Mouse (Mus musculus) CH12.LX (cell line): Measurements from ENCODE around the gene Ano7. TPM values are rescaled to one million over a fixed set of nuclear protein-coding genes. Genes with fewer than 3 reads are reported as not detected.

Experiments
- DNase-seq: peaks from one replicate; pipeline ENCODE4 v3.0.0-alpha.2; 2013; ENCODE audit errors: extremely low read depth
- H3K27ac ChIP-seq: 2 replicates; pipeline ENCODE4 v1.5.1; 2012; ENCODE audit warnings: low read depth, mild to moderate bottlenecking, control low read depth, moderate library complexity; ENCODE audit not compliant: insufficient read depth
- H3K27me3 ChIP-seq: replicated peaks from 2 replicates; pipeline ENCODE3; 2012; ENCODE audit warnings: inconsistent platforms
- H3K36me3 ChIP-seq, 2 experiments: replicated peaks in 1 of 2; 2 replicates each; pipeline versions ENCODE3 to v1.6.1; 2012; ENCODE audit warnings: inconsistent platforms in 1 of 2, low read length in 1 of 2, mild to moderate bottlenecking in 1 of 2, mixed read lengths in 1 of 2, moderate library complexity in 1 of 2; ENCODE audit not compliant: control insufficient read depth in 1 of 2, insufficient read depth in 1 of 2
- H3K4me1 ChIP-seq, 2 experiments: 2 replicates each; pipeline ENCODE4 v1.6.1; 2012; ENCODE audit warnings: inconsistent platforms in 1 of 2, moderate library complexity in 1 of 2; ENCODE audit not compliant: insufficient read depth in 2 of 2, control insufficient read depth in 1 of 2
- H3K4me2 ChIP-seq: 2 replicates; pipeline ENCODE4 v1.6.1; 2012; ENCODE audit warnings: low read depth, mild to moderate bottlenecking, control low read depth; ENCODE audit not compliant: poor library complexity, insufficient read depth, severe bottlenecking
- H3K4me3 ChIP-seq, 3 experiments: fragments of 150-350 bp in 1 of 3; sonication (generic) in 1 of 3; replicated peaks in 1 of 3; 2 replicates each; pipeline versions ENCODE3 to v1.5.1; 2011 to 2012; ENCODE audit warnings: low read depth in 2 of 3, low read length in 2 of 3, mild to moderate bottlenecking in 2 of 3, moderate library complexity in 2 of 3, control low read depth in 1 of 3, improper control_type of control experiment in 1 of 3, inconsistent platforms in 1 of 3, mixed read lengths in 1 of 3; ENCODE audit not compliant: poor library complexity in 1 of 3
- H3K79me2 ChIP-seq: replicated peaks from 2 replicates; pipeline ENCODE4 v1.6.1; 2012; ENCODE audit warnings: mild to moderate bottlenecking, moderate library complexity; ENCODE audit not compliant: control insufficient read depth, poor library complexity, insufficient read depth, severe bottlenecking; ENCODE audit errors: extremely low read depth
- H3K9ac ChIP-seq: 2 replicates; pipeline ENCODE4 v1.6.1; 2012; ENCODE audit warnings: low read depth, mild to moderate bottlenecking, control low read depth, moderate library complexity; ENCODE audit not compliant: insufficient read depth
- H3K9me3 ChIP-seq: replicated peaks from 2 replicates; pipeline ENCODE3; 2012; ENCODE audit warnings: low read length, inconsistent platforms, mixed read lengths
- CHD1 ChIP-seq: IDR thresholded peaks from 2 replicates; pipeline ENCODE4 v1.6.1; 2012; ENCODE audit warnings: low read depth, low read length, improper control_type of control experiment, inconsistent platforms
- CHD2 ChIP-seq: IDR thresholded peaks from 2 replicates; pipeline ENCODE4 v1.6.1; 2011; ENCODE audit warnings: low read length, improper control_type of control experiment
- E2F4 ChIP-seq: IDR thresholded peaks from 2 replicates; pipeline ENCODE4 v1.6.1; 2011; ENCODE audit warnings: low read depth, low read length, improper control_type of control experiment; ENCODE audit not compliant: insufficient replicate concordance
- ELF1 ChIP-seq: IDR thresholded peaks from 2 replicates; pipeline ENCODE4 v1.6.1; 2014; ENCODE audit warnings: low read depth, mild to moderate bottlenecking, inconsistent platforms, low read length, improper control_type of control experiment
- EP300 ChIP-seq: IDR thresholded peaks from 2 replicates; pipeline ENCODE4 v1.6.1; 2011; ENCODE audit warnings: low read length, improper control_type of control experiment
- GABPA ChIP-seq: IDR thresholded peaks from 2 replicates; pipeline ENCODE4 v1.6.1; 2012; ENCODE audit warnings: low read depth, low read length, improper control_type of control experiment, inconsistent platforms; ENCODE audit not compliant: insufficient replicate concordance
- HCFC1 ChIP-seq: IDR thresholded peaks from 2 replicates; pipeline ENCODE4 v1.6.1; 2012; ENCODE audit warnings: low read depth, mild to moderate bottlenecking, inconsistent platforms, low read length, improper control_type of control experiment
- IRF4 ChIP-seq: IDR thresholded peaks from 2 replicates; pipeline ENCODE4 v1.6.1; 2014; ENCODE audit warnings: low read depth, mild to moderate bottlenecking, inconsistent platforms, low read length, improper control_type of control experiment
- JUN ChIP-seq: IDR thresholded peaks from 2 replicates; pipeline ENCODE4 v1.6.1; 2011; ENCODE audit warnings: low read depth, mild to moderate bottlenecking, low read length, improper control_type of control experiment, moderate library complexity; ENCODE audit not compliant: insufficient read depth
- JUND ChIP-seq: conservative IDR thresholded peaks from 2 replicates; pipeline ENCODE4 v1.6.1; 2011; ENCODE audit warnings: low read depth, low read length, improper control_type of control experiment
- KAT2A ChIP-seq: IDR thresholded peaks from 2 replicates; pipeline ENCODE4 v1.6.1; 2012; ENCODE audit warnings: low read length, improper control_type of control experiment, inconsistent platforms; ENCODE audit not compliant: insufficient replicate concordance
- MAX ChIP-seq: IDR thresholded peaks from 2 replicates; pipeline ENCODE4 v1.6.1; 2011; ENCODE audit warnings: low read length, improper control_type of control experiment
- MAZ ChIP-seq: IDR thresholded peaks from 2 replicates; pipeline ENCODE4 v1.6.1; 2012; ENCODE audit warnings: low read depth, mild to moderate bottlenecking, inconsistent platforms, low read length, improper control_type of control experiment, moderate library complexity
- MEF2A ChIP-seq: IDR thresholded peaks from 2 replicates; pipeline ENCODE4 v1.6.1; 2014; ENCODE audit warnings: low read depth, mild to moderate bottlenecking, inconsistent platforms, low read length, improper control_type of control experiment, borderline replicate concordance
- MXI1 ChIP-seq: IDR thresholded peaks from 2 replicates; pipeline ENCODE4 v1.6.1; 2011; ENCODE audit warnings: mild to moderate bottlenecking, low read depth, low read length, improper control_type of control experiment
- MYC ChIP-seq: IDR thresholded peaks from 2 replicates; pipeline ENCODE4 v1.6.1; 2011; ENCODE audit warnings: low read depth, mild to moderate bottlenecking, improper control_type of control experiment, low read length
- NELFE ChIP-seq: IDR thresholded peaks from 2 replicates; pipeline ENCODE4 v1.6.1; 2011; ENCODE audit warnings: low read depth, low read length, improper control_type of control experiment
- NRF1 ChIP-seq: IDR thresholded peaks from 2 replicates; pipeline ENCODE4 v1.6.1; 2014; ENCODE audit warnings: low read depth, mild to moderate bottlenecking, inconsistent platforms, low read length, improper control_type of control experiment, moderate library complexity
- PAX5 ChIP-seq: IDR thresholded peaks from 2 replicates; pipeline ENCODE4 v1.6.1; 2012; ENCODE audit warnings: low read length, inconsistent platforms, mixed read lengths
- POLR2A ChIP-seq: IDR thresholded peaks from 2 replicates; pipeline ENCODE4 v1.6.1; 2011; ENCODE audit warnings: low read depth, mild to moderate bottlenecking, improper control_type of control experiment, low read length
- RCOR1 ChIP-seq: conservative IDR thresholded peaks from 2 replicates; pipeline ENCODE4 v1.6.1; 2012; ENCODE audit warnings: low read depth, mild to moderate bottlenecking, inconsistent platforms, low read length, improper control_type of control experiment
- SIN3A ChIP-seq: IDR thresholded peaks from 2 replicates; pipeline ENCODE4 v1.6.1; 2012; ENCODE audit warnings: low read length, improper control_type of control experiment, inconsistent platforms
- SMC3 ChIP-seq: IDR thresholded peaks from 2 replicates; pipeline ENCODE4 v1.6.1; 2011; ENCODE audit warnings: low read depth, low read length, improper control_type of control experiment
- TBP ChIP-seq: conservative IDR thresholded peaks from 2 replicates; pipeline ENCODE4 v1.6.1; 2011; ENCODE audit warnings: low read depth, low read length, improper control_type of control experiment
- TCF12 ChIP-seq: IDR thresholded peaks from 2 replicates; pipeline ENCODE4 v1.6.1; 2014; ENCODE audit warnings: low read depth, mild to moderate bottlenecking, inconsistent platforms, low read length, improper control_type of control experiment
- UBTF ChIP-seq: IDR thresholded peaks from 2 replicates; pipeline ENCODE4 v1.6.1; 2012; ENCODE audit warnings: low read depth, mild to moderate bottlenecking, inconsistent platforms, low read length, improper control_type of control experiment, moderate library complexity
- USF1 ChIP-seq: IDR thresholded peaks from 2 replicates; pipeline ENCODE4 v1.6.1; 2014; ENCODE audit warnings: low read depth, mild to moderate bottlenecking, inconsistent platforms, low read length, improper control_type of control experiment
- ZC3H11A ChIP-seq: IDR thresholded peaks from 2 replicates; pipeline ENCODE4 v1.6.1; 2012; ENCODE audit warnings: low read depth, mild to moderate bottlenecking, inconsistent platforms, low read length, improper control_type of control experiment
- ZMIZ1 ChIP-seq: IDR thresholded peaks from 2 replicates; pipeline ENCODE4 v1.6.1; 2012; ENCODE audit warnings: low read depth, mild to moderate bottlenecking, inconsistent platforms, low read length, improper control_type of control experiment
- ZNF384 ChIP-seq: IDR thresholded peaks from 2 replicates; pipeline ENCODE4 v1.6.1; 2012; ENCODE audit warnings: low read depth, low read length, improper control_type of control experiment, inconsistent platforms
- dilution Hi-C: fragments of 300-500 bp; cut with MboI; formaldehyde crosslinking; loops from 2 replicates; pipeline ENCODE4 v1.14.3; 2020; ENCODE audit warnings: low sequenced_read_pairs; ENCODE audit not compliant: extremely low pct_unique_long_range_greater_than_20kb, extremely low pct_ligation_motif_present
- in situ Hi-C: fragments of 300-500 bp; cut with MboI; formaldehyde crosslinking; loops from 3 replicates; pipeline ENCODE4 v1.14.3; 2019; ENCODE audit warnings: low sequenced_read_pairs, low pct_ligation_motif_present, low pct_unique_long_range_greater_than_20kb, mixed read lengths
- polyA plus RNA-seq: library from polyadenylated mRNA; unstranded; fragments of >175 nt; gene quantifications from 2 replicates; pipeline ENCODE4 v1.2.1, GENCODE M21; 2012; ENCODE audit warnings: low read depth; ENCODE audit not compliant: insufficient read length
- total RNA-seq, 2 experiments: library from RNA; depleted of rRNA; stranded (reverse); fragments of 300-350 nt in 1 of 2; fragments of >200 nt in 1 of 2; gene quantifications; 2 replicates each; pipeline ENCODE4 v1.2.3; 2012 to 2014

Gene Ano7
- total and polyA plus RNA-seq, 3 experiments = 0.21 to 0.31 TPM; not detected in 1

DNA sequence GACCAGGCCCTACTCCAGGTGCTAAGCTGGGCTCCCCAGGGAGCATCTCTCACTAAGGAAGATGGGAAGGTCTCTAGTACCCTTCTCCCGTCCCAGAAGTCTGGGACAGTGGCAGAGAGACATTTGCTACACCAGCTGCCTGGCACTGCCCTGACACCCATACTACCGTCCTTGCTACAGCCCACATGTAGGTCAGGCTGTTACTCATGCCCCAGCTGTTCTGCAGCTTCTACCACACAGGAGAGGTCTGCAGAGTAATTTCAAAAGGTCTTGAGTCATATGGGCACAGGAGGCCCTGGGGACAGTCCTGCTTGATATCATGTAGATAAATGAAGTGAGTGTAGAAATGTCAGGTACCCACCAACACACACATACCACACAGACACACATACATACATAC lies 15.2 kb downstream of the Ano7 start:
- peaks cover 5 to 8% of the 10 kb centered on the region in 2 experiments; a peak in 3 of 4 replicates for H3K4me1 ChIP-seq
- no peak overlapping the region for H3K4me2 ChIP-seq
- TF ChIP-seq IRF4 (0 out of 2 replicates have a peak, but pooled peaks have one; percentile 14), SMC3 (no peak)
- H3K9ac ChIP-seq = no peak overlapping the region
- H3K4me3 ChIP-seq = no peak overlapping the region
- no peak overlapping the region for H3K27ac ChIP-seq
- dilution Hi-C loops = no loop called here
- in situ Hi-C loops = no loop called here
- H3K27me3 ChIP-seq = no peaks in the 10 kb centered on the region
- no peaks in the 10 kb centered on the region for H3K79me2 ChIP-seq
- H3K36me3 ChIP-seq = no peaks in the 10 kb centered on the region
- no peak for DNase-seq
- H3K9me3 ChIP-seq = no peaks in the 10 kb centered on the region

- peak overlapping the region; percentile 30; the same call in 1 of the 2 replicates for H3K27ac ChIP-seq
- H3K4me3 ChIP-seq = peak overlapping the region; percentile 50 to 83 (median 53)
- no peaks in the 10 kb centered on the region for H3K79me2 ChIP-seq
- H3K4me1 ChIP-seq = peaks cover 8 to 31% of the 10 kb centered on the region in 2 experiments
- DNase-seq = peak; percentile 63
- H3K9me3 ChIP-seq = peaks cover 3% of the 10 kb centered on the region
- dilution Hi-C loops = no loop called here
- H3K36me3 ChIP-seq = peaks cover 6 to 17% of the 10 kb centered on the region in 2 experiments
- H3K27me3 ChIP-seq = no peaks in the 10 kb centered on the region
- peak overlapping the region; percentile 54 for H3K9ac ChIP-seq
- H3K4me2 ChIP-seq = peak overlapping the region; percentile 92
- in situ Hi-C loops = no loop called here
- TF ChIP-seq ZC3H11A (no peak), USF1 (peak; percentile 77), MAX (peak; percentile 94), JUN (peak; percentile 70), TBP (no peak), CHD2 (no peak), MAZ (no peak), E2F4 (no peak), PAX5 (no peak), MXI1 (peak; percentile 98), MEF2A (peak; percentile 29; the same call in 1 of the 2 replicates), RCOR1 (no peak), NRF1 (0 out of 2 replicates have a peak, but pooled peaks have one; percentile 13), NELFE (peak; percentile 49; the same call in 1 of the 2 replicates), ELF1 (peak; percentile 89), JUND (peak; percentile 70), IRF4 (peak; percentile 41; the same call in 1 of the 2 replicates), MYC (peak; percentile 95), SMC3 (no peak), POLR2A (peak; percentile 55), KAT2A (no peak), ZNF384 (no peak), GABPA (no peak), EP300 (peak; percentile 57), TCF12 (peak; percentile 54; the same call in 1 of the 2 replicates), HCFC1 (peak; percentile 58), CHD1 (no peak), ZMIZ1 (no peak), UBTF (no peak), SIN3A (peak; percentile 83)
These were observed 27.7 kb downstream of the Ano7 start for GRCm38 (mm10) chr1:93401191-93402052.
